Mouse (Mus musculus): ENCODE data around the gene Slc12a8.

- TF ChIP-seq CTCF (IDR thresholded peaks at IDR 0.05; ENCODE audit: low read depth) (no peak), EP300 (optimal IDR thresholded peaks at IDR 0.05) (no peak)
Measured at GRCm38 (mm10) chr16:33666226-33666625, 149.1 kb downstream of the Slc12a8 start.
